Mouse (Mus musculus): ENCODE results near the gene Kansl2.

Kansl2 gene

DNA sequence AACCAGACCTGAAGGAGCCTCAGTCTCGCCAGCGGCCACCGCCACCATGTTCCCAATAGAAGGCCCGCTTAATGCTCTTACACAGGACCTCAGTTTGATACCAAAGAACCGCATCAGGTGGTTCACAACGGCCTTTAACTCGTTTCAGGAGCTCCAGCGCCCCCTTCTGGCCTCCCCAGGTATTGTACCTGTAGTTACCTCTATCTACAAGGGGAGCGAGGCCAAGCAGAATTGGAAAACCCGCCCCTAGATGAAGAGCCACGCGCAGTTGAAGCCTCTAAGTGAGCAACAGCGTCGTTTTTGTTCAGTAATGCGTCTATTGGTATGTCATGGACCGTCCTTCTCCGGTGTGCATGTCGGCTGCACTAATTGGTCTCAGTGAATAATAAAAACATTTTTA lies 29.6 kb downstream of the Kansl2 start:
- DNase-seq (ENCODE audit: low read depth, low spot score) = no peak

GRCm38 (mm10) chr15:98503317-98503716 lies 30.7 kb downstream of the Kansl2 start:
- no peak for DNase-seq (ENCODE audit: low read depth, low spot score)

- DNase-seq (ENCODE audit: low read depth, low spot score) = no peak
Observed at GRCm38 (mm10) chr15:98497631-98498030, 36.4 kb downstream of the Kansl2 start.

GRCm38 (mm10) chr15:98492102-98492501 lies 42.0 kb downstream of the Kansl2 start, which contains the start of gene Olfr279:
TSS of gene Olfr279 (plus strand) at chr15:98492402.
- no peak for DNase-seq (ENCODE audit: low read depth, low spot score)

DNA sequence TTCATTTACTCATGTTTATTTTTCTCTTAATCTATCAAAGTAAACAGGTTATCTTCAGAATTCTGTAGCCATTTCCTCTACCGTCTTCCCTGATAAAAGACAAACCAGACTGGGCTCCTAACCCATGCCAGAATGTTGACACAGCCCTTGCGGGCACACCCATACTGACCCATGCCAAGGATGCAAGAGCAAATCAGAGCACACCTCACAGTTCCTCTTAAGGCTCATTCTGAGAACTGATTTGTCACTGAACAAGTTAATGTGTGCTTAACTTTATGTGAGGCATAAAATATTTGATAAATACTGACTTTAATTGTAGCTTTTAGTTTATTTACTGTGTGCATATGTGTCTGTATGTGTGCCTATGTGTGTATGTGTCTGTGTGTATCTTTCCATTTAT lies 42.7 kb downstream of the Kansl2 start:
- DNase-seq (ENCODE audit: low read depth, low spot score) = no peak

DNA sequence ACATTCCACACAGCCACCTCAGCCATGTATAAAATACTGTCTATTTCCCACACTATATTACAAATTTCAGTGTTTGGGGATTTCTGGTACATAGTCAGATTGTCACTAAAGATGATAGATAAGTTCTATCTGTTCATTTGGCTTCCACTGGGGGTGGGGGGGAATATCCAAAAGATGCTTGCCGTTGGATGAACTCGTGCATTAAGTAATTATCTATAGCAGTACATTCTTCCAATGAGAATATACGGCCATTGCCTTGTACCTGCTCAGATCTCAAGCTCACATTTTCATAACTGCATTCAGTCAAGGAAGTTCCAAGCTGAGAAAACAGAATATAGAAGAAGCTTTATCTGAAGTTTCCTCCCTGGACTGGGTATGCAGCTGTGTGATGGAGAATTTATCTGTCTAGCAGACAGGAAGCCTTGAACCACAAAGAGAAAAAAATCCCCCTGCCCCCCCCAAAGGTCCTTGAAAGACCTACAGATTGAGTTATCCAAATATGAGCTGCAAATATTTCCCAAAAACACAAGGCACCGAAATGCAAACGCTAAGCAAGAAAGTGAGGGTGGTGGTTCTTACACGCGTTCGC lies 47.5 kb downstream of the Kansl2 start:
- no peak for DNase-seq (ENCODE audit: low read depth, low spot score)

GRCm38 (mm10) chr15:98483907-98484886 lies 49.9 kb downstream of the Kansl2 start:
- peak; percentile 70 for DNase-seq (ENCODE audit: low read depth, low spot score)

DNA sequence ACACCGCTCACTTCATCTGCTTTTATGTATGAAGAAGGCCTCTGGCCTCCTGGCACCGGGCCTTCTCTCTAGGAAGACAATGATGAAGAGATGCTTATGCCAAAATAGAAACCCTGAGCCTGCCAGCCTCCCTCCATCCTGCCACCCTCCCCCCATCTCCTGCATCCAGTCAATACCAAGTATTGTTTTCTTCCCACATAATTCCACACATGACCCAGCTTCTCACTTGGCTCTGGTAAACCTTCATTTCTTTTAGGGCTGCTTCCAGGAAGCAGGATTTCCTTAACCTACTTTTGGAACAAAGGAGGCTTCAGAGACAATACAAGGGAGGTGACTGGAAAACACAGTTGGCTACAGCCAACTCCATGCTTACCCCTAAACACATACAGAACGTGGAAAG lies 51.4 kb downstream of the Kansl2 start, which contains the start of gene Lalba:
Lalba (minus strand) TSS at position 21 of the 400 bp plus-strand sequence.
- no peak for DNase-seq (ENCODE audit: low read depth, low spot score)

DNA sequence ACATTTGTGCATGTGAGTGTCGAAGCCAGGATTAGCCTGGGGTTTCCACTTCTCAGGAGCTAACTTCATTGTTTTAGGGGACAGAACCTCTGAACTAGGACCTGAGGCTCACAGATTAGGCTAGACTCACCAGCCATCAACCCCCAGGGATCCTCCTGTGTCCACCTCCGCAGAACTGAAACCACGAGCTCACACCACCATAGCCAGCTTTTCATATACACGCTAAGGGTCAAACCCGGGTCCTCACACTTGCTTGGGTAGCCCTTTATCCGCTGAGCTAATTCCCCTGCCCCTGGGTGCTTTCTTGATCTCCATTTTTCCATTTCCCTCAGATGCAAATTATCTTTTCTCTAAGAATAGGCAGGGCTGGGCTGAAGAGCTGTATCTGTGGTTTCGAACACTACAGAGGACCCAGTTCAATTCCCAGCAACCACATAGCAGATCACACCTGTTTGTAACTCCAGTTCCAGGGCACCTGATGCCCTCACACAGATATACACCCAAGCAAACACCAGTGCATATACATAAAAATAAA lies 54.4 kb downstream of the Kansl2 start:
- DNase-seq (ENCODE audit: low read depth, low spot score) = no peak

GRCm38 (mm10) chr15:98476281-98476680 lies 57.8 kb downstream of the Kansl2 start:
- no peak for DNase-seq (ENCODE audit: low read depth, low spot score)

DNA sequence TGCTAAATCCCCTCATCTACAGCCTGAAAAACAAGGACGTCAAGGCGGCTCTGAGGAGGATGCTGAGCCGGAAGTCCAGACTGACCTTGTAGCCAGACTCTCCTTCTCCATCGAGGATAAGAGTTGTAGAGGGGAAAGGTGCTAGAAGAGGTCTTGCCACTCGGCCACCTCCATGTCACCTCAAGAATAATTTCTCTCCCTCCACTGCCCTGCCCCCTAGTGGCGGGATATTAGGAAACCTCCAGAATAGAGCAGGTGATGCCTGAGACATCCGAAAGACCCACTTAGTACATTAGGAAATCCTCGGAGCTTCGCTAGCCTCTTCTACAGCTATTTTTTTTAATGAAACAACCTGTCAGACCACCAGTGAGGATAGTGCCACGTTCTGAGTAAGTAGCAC lies 58.7 kb downstream of the Kansl2 start:
- DNase-seq (ENCODE audit: low read depth, low spot score) = no peak

DNA sequence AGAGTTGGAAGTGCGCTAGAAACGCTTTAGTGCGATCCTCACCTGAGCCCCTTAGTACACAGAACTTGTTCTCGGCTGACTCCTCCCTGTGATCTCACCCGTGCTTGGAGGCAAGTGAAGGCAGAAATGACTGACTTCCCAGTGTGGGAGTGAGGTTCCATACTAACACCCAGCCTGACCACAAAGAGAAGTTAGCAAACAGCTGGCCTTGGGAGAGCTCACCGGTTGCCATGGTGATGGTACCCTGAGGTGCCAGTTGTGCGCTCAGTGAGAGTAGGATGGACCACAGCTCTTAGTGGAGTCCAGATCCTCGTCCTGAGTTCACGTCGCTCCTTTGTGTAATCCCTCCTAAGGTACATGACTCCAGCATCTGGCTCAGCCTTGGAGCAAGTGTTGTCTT lies 59.1 kb downstream of the Kansl2 start:
- DNase-seq (ENCODE audit: low read depth, low spot score) = no peak

DNA sequence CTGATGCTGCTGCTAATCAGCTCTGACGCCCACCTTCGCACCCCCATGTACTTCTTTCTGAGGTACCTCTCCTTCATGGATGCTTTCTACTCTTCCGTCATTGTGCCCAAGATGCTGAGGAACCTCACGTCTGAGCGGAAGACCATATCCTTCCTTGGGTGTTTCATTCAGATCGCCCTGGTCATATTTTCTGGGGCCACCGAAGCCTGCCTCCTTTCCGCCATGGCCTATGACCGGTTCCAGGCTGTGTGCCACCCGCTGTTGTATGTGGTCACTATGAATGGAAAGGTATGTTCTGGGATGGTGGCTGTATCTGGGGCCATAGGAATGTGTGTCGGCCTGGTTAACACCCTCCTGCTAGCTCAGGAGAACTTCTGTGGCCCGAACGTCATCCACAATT lies 62.5 kb downstream of the Kansl2 start:
- DNase-seq (ENCODE audit: low read depth, low spot score) = no peak

GRCm38 (mm10) chr15:98469596-98469995 lies 64.5 kb downstream of the Kansl2 start, which contains the start of gene OR5BS1P:
TSS of gene OR5BS1P (plus strand) at chr15:98469896.
- DNase-seq (ENCODE audit: low read depth, low spot score) = no peak

Data from skeletal muscle tissue, adult 2 months (tissue).